Mouse (Mus musculus): ENCODE results near the gene Gm4553. TPM values are rescaled to one million over a fixed set of nuclear protein-coding genes. Genes with fewer than 3 reads are reported as not detected.
"Not testable (repeated sequence)": the region's sequence is repeated elsewhere in the genome, so short reads cannot be mapped to it uniquely, and the experiment has no call there.

Gene Gm4553
- polyA plus RNA-seq, 1 experiment from 2014 or later = not detected

- H3K4me1 ChIP-seq (ENCODE audit: control insufficient read depth, insufficient read depth, low read length) = no peaks in the 10 kb centered on the region
- no peak for ATAC-seq
Observed at GRCm38 (mm10) chr7:142181021-142181420, 15.5 kb upstream of the Gm4553 start.

GRCm38 (mm10) chr7:142178685-142179084 is 13.1 kb upstream of the Gm4553 start:
- no peak for DNase-seq (ENCODE audit: low spot score)
- H3K9me3 ChIP-seq (replicated peaks; ENCODE audit: control insufficient read depth, low read length) = no peaks in the 10 kb centered on the region
- H3K4me2 ChIP-seq (ENCODE audit: low read length) = no peak overlapping the region
- H3K9ac ChIP-seq (ENCODE audit: low read length) = no peak overlapping the region
- no peaks in the 10 kb centered on the region for H3K27me3 ChIP-seq (replicated peaks; ENCODE audit: control insufficient read depth, insufficient read depth, low read length)
- no peak overlapping the region for H3K4me3 ChIP-seq (ENCODE audit: low read depth, low read length)
- no peaks in the 10 kb centered on the region for H3K36me3 ChIP-seq (ENCODE audit: control insufficient read depth, insufficient read depth, low read length)
- 87% methylated on average over 1 of the region's 1 CpGs for WGBS
- no peak for ATAC-seq
- no peaks in the 10 kb centered on the region for H3K4me1 ChIP-seq (ENCODE audit: control insufficient read depth, insufficient read depth, low read length)
- H3K27ac ChIP-seq (ENCODE audit: low read depth, low read length) = no peak overlapping the region

More at GRCm38 (mm10) chr7:142181021-142181420, 15.5 kb upstream of the Gm4553 start:
- Histone ChIP-seq H3K4me2 (ENCODE audit: low read length) (no peak overlapping the region), H3K27ac (ENCODE audit: low read depth, low read length) (no peak overlapping the region), H3K9ac (ENCODE audit: low read length) (no peak overlapping the region), H3K27me3 (replicated peaks; ENCODE audit: control insufficient read depth, insufficient read depth, low read length) (no peaks in the 10 kb centered on the region), H3K9me3 (replicated peaks; ENCODE audit: control insufficient read depth, low read length) (no peaks in the 10 kb centered on the region), H3K36me3 (ENCODE audit: control insufficient read depth, insufficient read depth, low read length) (no peaks in the 10 kb centered on the region), H3K4me3 (ENCODE audit: low read depth, low read length) (no peak overlapping the region)
- no peak for DNase-seq (ENCODE audit: low spot score)
- WGBS = 75% methylated on average over 1 of the region's 1 CpGs

- H3K4me1 ChIP-seq (ENCODE audit: control insufficient read depth, insufficient read depth, low read length); ATAC-seq; H3K36me3 ChIP-seq (ENCODE audit: control insufficient read depth, insufficient read depth, low read length); H3K9me3 ChIP-seq (replicated peaks; ENCODE audit: control insufficient read depth, low read length); H3K4me2 ChIP-seq (ENCODE audit: low read length); H3K27me3 ChIP-seq (replicated peaks; ENCODE audit: control insufficient read depth, insufficient read depth, low read length); H3K4me3 ChIP-seq (ENCODE audit: low read depth, low read length); DNase-seq (ENCODE audit: low spot score); H3K9ac ChIP-seq (ENCODE audit: low read length); H3K27ac ChIP-seq (ENCODE audit: low read depth, low read length): not testable (repeated sequence)
Observed at GRCm38 (mm10) chr7:142175905-142176304, 10.4 kb upstream of the Gm4553 start, which contains the start of gene Krtap5-2. Gene Krtap5-2 (minus strand): TSS chr7:142176005.

- Histone ChIP-seq H3K4me3 (ENCODE audit: low read depth, low read length) (no peak overlapping the region), H3K4me1 (ENCODE audit: control insufficient read depth, insufficient read depth, low read length) (no peaks in the 10 kb centered on the region), H3K27ac (ENCODE audit: low read depth, low read length) (no peak overlapping the region), H3K27me3 (replicated peaks; ENCODE audit: control insufficient read depth, insufficient read depth, low read length) (no peaks in the 10 kb centered on the region), H3K36me3 (ENCODE audit: control insufficient read depth, insufficient read depth, low read length) (no peaks in the 10 kb centered on the region), H3K4me2 (ENCODE audit: low read length) (no peak overlapping the region), H3K9ac (ENCODE audit: low read length) (no peak overlapping the region), H3K9me3 (replicated peaks; ENCODE audit: control insufficient read depth, low read length) (no peaks in the 10 kb centered on the region)
- 47% methylated on average over 3 of the region's 3 CpGs for WGBS
- DNase-seq (ENCODE audit: low spot score) (peak; percentile 80), ATAC-seq (no peak)
Observed at GRCm38 (mm10) chr7:142169836-142170235, 4.3 kb upstream of the Gm4553 start.

GRCm38 (mm10) chr7:142159366-142159765 is 6.2 kb downstream of the Gm4553 start:
- 87% methylated on average over 3 of the region's 3 CpGs for WGBS
- H3K4me1 ChIP-seq (ENCODE audit: control insufficient read depth, insufficient read depth, low read length) = no peaks in the 10 kb centered on the region
- no peaks in the 10 kb centered on the region for H3K27me3 ChIP-seq (replicated peaks; ENCODE audit: control insufficient read depth, insufficient read depth, low read length)
- no peak overlapping the region for H3K4me2 ChIP-seq (ENCODE audit: low read length)
- no peak for DNase-seq (ENCODE audit: low spot score)
- no peaks in the 10 kb centered on the region for H3K9me3 ChIP-seq (replicated peaks; ENCODE audit: control insufficient read depth, low read length)
- no peak for ATAC-seq
- no peak overlapping the region for H3K27ac ChIP-seq (ENCODE audit: low read depth, low read length)
- H3K9ac ChIP-seq (ENCODE audit: low read length) = no peak overlapping the region
- no peak overlapping the region for H3K4me3 ChIP-seq (ENCODE audit: low read depth, low read length)
- H3K36me3 ChIP-seq (ENCODE audit: control insufficient read depth, insufficient read depth, low read length) = no peaks in the 10 kb centered on the region

- H3K4me3 ChIP-seq (ENCODE audit: low read depth, low read length); ATAC-seq; H3K27me3 ChIP-seq (replicated peaks; ENCODE audit: control insufficient read depth, insufficient read depth, low read length); H3K27ac ChIP-seq (ENCODE audit: low read depth, low read length); H3K4me2 ChIP-seq (ENCODE audit: low read length); H3K9ac ChIP-seq (ENCODE audit: low read length); H3K4me1 ChIP-seq (ENCODE audit: control insufficient read depth, insufficient read depth, low read length); H3K9me3 ChIP-seq (replicated peaks; ENCODE audit: control insufficient read depth, low read length); DNase-seq (ENCODE audit: low spot score); H3K36me3 ChIP-seq (ENCODE audit: control insufficient read depth, insufficient read depth, low read length): not testable (repeated sequence)
- 52% methylated on average over 2 of the region's 2 CpGs for WGBS
Observed at GRCm38 (mm10) chr7:142157013-142157412, 8.5 kb downstream of the Gm4553 start, which contains the start of gene Gm29735. Gene Gm29735 (minus strand): TSS chr7:142157113.

GRCm38 (mm10) chr7:142155308-142155707 is 10.2 kb downstream of the Gm4553 start:
- ATAC-seq (no peak), DNase-seq (ENCODE audit: low spot score) (no peak)
- Histone ChIP-seq H3K9ac (ENCODE audit: low read length) (no peak overlapping the region), H3K4me2 (ENCODE audit: low read length) (no peak overlapping the region), H3K4me3 (ENCODE audit: low read depth, low read length) (no peak overlapping the region), H3K4me1 (ENCODE audit: control insufficient read depth, insufficient read depth, low read length) (no peaks in the 10 kb centered on the region), H3K36me3 (ENCODE audit: control insufficient read depth, insufficient read depth, low read length) (no peaks in the 10 kb centered on the region), H3K9me3 (replicated peaks; ENCODE audit: control insufficient read depth, low read length) (no peaks in the 10 kb centered on the region), H3K27ac (ENCODE audit: low read depth, low read length) (no peak overlapping the region), H3K27me3 (replicated peaks; ENCODE audit: control insufficient read depth, insufficient read depth, low read length) (no peaks in the 10 kb centered on the region)
- 34% methylated on average over 1 of the region's 1 CpGs for WGBS

- Histone ChIP-seq H3K9ac (ENCODE audit: low read length) (no peak overlapping the region), H3K27me3 (replicated peaks; ENCODE audit: control insufficient read depth, insufficient read depth, low read length) (no peaks in the 10 kb centered on the region), H3K36me3 (ENCODE audit: control insufficient read depth, insufficient read depth, low read length) (no peaks in the 10 kb centered on the region), H3K4me1 (ENCODE audit: control insufficient read depth, insufficient read depth, low read length) (no peaks in the 10 kb centered on the region), H3K4me2 (ENCODE audit: low read length) (no peak overlapping the region), H3K9me3 (replicated peaks; ENCODE audit: control insufficient read depth, low read length) (no peaks in the 10 kb centered on the region), H3K27ac (ENCODE audit: low read depth, low read length) (no peak overlapping the region), H3K4me3 (ENCODE audit: low read depth, low read length) (no peak overlapping the region)
- ATAC-seq (no peak), DNase-seq (ENCODE audit: low spot score) (no peak)
- WGBS = 85% methylated on average over 4 of the region's 4 CpGs
Observed at GRCm38 (mm10) chr7:142152191-142152590, 13.3 kb downstream of the Gm4553 start.

- no peak overlapping the region for H3K4me3 ChIP-seq (ENCODE audit: low read depth, low read length)
- H3K27me3 ChIP-seq (replicated peaks; ENCODE audit: control insufficient read depth, insufficient read depth, low read length) = no peaks in the 10 kb centered on the region
- no peak overlapping the region for H3K4me2 ChIP-seq (ENCODE audit: low read length)
- H3K9ac ChIP-seq (ENCODE audit: low read length) = no peak overlapping the region
- no peaks in the 10 kb centered on the region for H3K9me3 ChIP-seq (replicated peaks; ENCODE audit: control insufficient read depth, low read length)
- no peaks in the 10 kb centered on the region for H3K4me1 ChIP-seq (ENCODE audit: control insufficient read depth, insufficient read depth, low read length)
- no peaks in the 10 kb centered on the region for H3K36me3 ChIP-seq (ENCODE audit: control insufficient read depth, insufficient read depth, low read length)
- H3K27ac ChIP-seq (ENCODE audit: low read depth, low read length) = no peak overlapping the region
- ATAC-seq (no peak), DNase-seq (ENCODE audit: low spot score) (no peak)
Observed at GRCm38 (mm10) chr7:142148633-142149032, 16.9 kb downstream of the Gm4553 start.

Data from forebrain, embryonic 14.5 days (tissue).